Mouse (Mus musculus) liver, embryonic 16.5 days (tissue): Measurements from ENCODE around the gene Opalin. TPM values are rescaled to one million over a fixed set of nuclear protein-coding genes. Genes with fewer than 3 reads are reported as not detected.

ENCODE experiments used
- ATAC-seq: fragments of 200-750 bp; cut with Nextera tagmentation; 2 replicates; pipeline ENCODE4 v1.8.0; 2017; ENCODE audit warnings: low read depth, mild to moderate bottlenecking, moderate number of reproducible peaks, moderate library complexity
- H3K27ac ChIP-seq: fragments of 300-500 bp; sonication (generic); 2 replicates; pipeline ENCODE4 v1.5.1; 2014; ENCODE audit warnings: mild to moderate bottlenecking, low read length
- H3K27me3 ChIP-seq: fragments of 300-500 bp; sonication (generic); 2 replicates; pipeline ENCODE4 v1.6.1; 2014; ENCODE audit warnings: low read depth, low read length, mixed read lengths; ENCODE audit not compliant: control insufficient read depth, insufficient read depth
- H3K36me3 ChIP-seq: fragments of 300-500 bp; sonication (generic); 2 replicates; pipeline ENCODE4 v1.6.1; 2014; ENCODE audit warnings: mild to moderate bottlenecking; ENCODE audit not compliant: control insufficient read depth, insufficient read depth
- H3K4me1 ChIP-seq: fragments of 300-500 bp; sonication (generic); 2 replicates; pipeline ENCODE4 v1.6.1; 2014; ENCODE audit warnings: low read depth, low read length, mixed read lengths; ENCODE audit not compliant: control insufficient read depth
- H3K4me2 ChIP-seq: fragments of 300-500 bp; sonication (generic); 2 replicates; pipeline ENCODE4 v1.6.1; 2014; ENCODE audit warnings: low read depth, low read length, mixed read lengths
- H3K4me3 ChIP-seq: fragments of 300-500 bp; sonication (generic); 2 replicates; pipeline ENCODE4 v1.5.1; 2014; ENCODE audit warnings: low read depth, mild to moderate bottlenecking, low read length
- H3K9ac ChIP-seq: fragments of 300-500 bp; sonication (generic); 2 replicates; pipeline ENCODE4 v1.6.1; 2014; ENCODE audit warnings: low read depth, low read length
- H3K9me3 ChIP-seq: fragments of 300-500 bp; sonication (generic); replicated peaks from 2 replicates; pipeline ENCODE4 v1.6.1; 2016; ENCODE audit warnings: low read length; ENCODE audit not compliant: control insufficient read depth
- WGBS: fragments of 180-500 bp; shearing (Covaris S2); extraction: QIAGEN DNeasy Blood & Tissue Kit; methylation state at CpG from one replicate; pipeline ENCODE4 v1.1.7; 2014; ENCODE audit not compliant: insufficient replicate concordance; 5-methylcytosine and 5-hydroxymethylcytosine counted together
- polyA plus RNA-seq: library from polyadenylated mRNA; unstranded; fragments of >200 nt; fragmentation: Nextera tagmentation; extraction: Ambion mirVana; gene quantifications from 2 replicates; pipeline ENCODE4 v1.2.1, GENCODE M21; 2015

Gene Opalin
- polyA plus RNA-seq, 1 experiment from 2014 or later: not detected

DNA sequence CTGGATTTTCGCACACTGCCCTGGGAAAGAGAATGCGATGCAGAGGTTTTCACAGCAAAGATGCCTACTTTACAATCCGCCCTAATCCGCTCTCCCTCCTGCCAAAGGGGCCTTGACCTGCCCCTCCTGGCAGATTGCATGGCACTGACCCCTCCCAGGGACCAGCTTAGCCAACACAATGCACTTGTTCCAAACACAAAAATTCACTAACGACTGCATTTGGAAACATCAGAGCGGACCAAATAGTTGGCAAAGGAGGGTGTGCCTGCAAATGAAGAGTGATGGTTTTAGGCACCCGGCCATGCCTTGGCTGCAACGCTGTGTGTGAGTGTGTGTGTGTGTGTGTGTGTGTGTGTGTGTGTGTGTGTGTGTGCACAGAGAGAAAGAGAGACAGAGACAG is 32.6 kb upstream of the Opalin start:
- WGBS: 69% methylated on average over 8 of the region's 8 CpGs
- Histone ChIP-seq H3K9me3 (no peaks in the 10 kb centered on the region), H3K27me3 (no peaks in the 10 kb centered on the region), H3K4me1 (no peaks in the 10 kb centered on the region), H3K27ac (no peak overlapping the region), H3K4me2 (no peak overlapping the region), H3K36me3 (no peaks in the 10 kb centered on the region), H3K9ac (no peak overlapping the region), H3K4me3 (no peak overlapping the region)
- ATAC-seq: no peak

DNA sequence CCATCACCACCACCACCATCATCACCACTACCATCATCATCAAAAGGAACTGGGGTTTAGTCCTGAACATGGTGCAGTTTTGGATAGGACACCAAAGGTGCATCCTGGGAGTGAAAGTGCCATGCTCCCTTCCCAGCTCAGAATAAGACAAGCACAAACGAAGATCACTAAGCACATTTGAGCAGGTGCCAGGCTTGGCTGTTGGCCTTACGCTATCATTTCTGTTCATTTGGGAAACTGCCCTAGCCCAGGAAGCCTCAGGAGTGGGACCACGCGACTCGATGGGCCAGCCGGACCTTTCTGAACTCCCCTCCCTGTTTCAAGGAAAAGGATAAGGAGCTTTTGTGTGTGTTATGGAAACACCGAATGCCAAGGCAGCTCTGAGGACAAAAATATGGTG is 31.8 kb upstream of the Opalin start:
- Histone ChIP-seq H3K4me1 (no peaks in the 10 kb centered on the region), H3K9ac (no peak overlapping the region), H3K27ac (no peak overlapping the region), H3K27me3 (no peaks in the 10 kb centered on the region), H3K36me3 (no peaks in the 10 kb centered on the region), H3K4me3 (no peak overlapping the region), H3K9me3 (no peaks in the 10 kb centered on the region), H3K4me2 (no peak overlapping the region)
- 77% methylated on average over 7 of the region's 7 CpGs for WGBS
- no peak for ATAC-seq

DNA sequence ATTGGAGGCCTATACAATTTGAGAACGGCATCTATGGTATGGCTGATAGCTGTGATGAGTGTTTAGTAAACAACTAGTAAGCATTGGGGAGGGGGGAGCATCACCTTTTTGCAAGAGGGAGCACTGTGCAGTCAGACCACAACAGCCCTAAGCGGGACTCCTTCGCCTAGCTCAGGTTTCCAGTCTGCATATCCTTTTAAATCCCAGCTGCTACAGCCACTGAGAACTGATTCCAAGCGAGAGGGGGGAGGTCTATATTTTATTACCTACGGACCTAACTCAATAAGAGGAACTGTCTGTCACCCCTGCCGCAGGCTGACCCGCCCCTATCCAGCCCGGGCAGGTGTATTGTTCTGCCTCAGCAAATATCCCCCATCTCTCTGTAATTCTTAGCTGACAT is 30.6 kb upstream of the Opalin start:
- Histone ChIP-seq H3K4me3 (no peak overlapping the region), H3K27me3 (no peaks in the 10 kb centered on the region), H3K9ac (no peak overlapping the region), H3K27ac (no peak overlapping the region), H3K9me3 (no peaks in the 10 kb centered on the region), H3K36me3 (no peaks in the 10 kb centered on the region), H3K4me1 (no peaks in the 10 kb centered on the region), H3K4me2 (no peak overlapping the region)
- ATAC-seq: no peak
- 57% methylated on average over 8 of the region's 8 CpGs for WGBS

- 44% methylated on average over 8 of the region's 8 CpGs for WGBS
- H3K36me3 ChIP-seq: no peaks in the 10 kb centered on the region
- H3K27ac ChIP-seq: no peak overlapping the region
- H3K4me1 ChIP-seq: no peaks in the 10 kb centered on the region
- no peaks in the 10 kb centered on the region for H3K27me3 ChIP-seq
- no peak overlapping the region for H3K4me2 ChIP-seq
- H3K4me3 ChIP-seq: no peak overlapping the region
- no peak overlapping the region for H3K9ac ChIP-seq
- H3K9me3 ChIP-seq: no peaks in the 10 kb centered on the region
- no peak for ATAC-seq
Observed at GRCm38 (mm10) chr19:41104922-41105321, 28.0 kb upstream of the Opalin start.

DNA sequence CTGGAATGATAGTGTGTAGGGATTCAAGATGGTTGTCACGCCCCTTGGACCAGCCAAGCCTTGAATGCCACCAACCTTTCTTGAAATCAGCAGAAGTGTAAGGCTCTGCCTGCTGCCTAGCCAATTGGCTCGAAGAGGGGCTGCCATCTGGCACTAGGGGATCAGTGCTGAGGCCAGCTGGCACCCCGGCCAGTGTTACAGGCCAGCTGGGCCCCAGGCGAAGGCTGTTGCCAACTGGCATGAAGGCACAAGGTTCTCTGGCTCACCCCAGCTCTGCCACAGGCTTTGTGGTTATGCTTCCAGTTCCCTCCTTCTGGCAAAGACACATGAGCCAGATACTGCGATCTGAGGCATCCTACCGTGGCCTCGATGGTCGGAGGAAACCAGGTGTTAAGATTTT is 24.5 kb upstream of the Opalin start:
- Histone ChIP-seq H3K36me3 (no peaks in the 10 kb centered on the region), H3K27ac (no peak overlapping the region), H3K4me3 (no peak overlapping the region), H3K9me3 (no peaks in the 10 kb centered on the region), H3K4me2 (no peak overlapping the region), H3K9ac (no peak overlapping the region), H3K27me3 (no peaks in the 10 kb centered on the region), H3K4me1 (no peaks in the 10 kb centered on the region)
- ATAC-seq: no peak
- WGBS: 65% methylated on average over 8 of the region's 8 CpGs

- Histone ChIP-seq H3K27me3 (no peaks in the 10 kb centered on the region), H3K4me3 (no peak overlapping the region), H3K9me3 (no peaks in the 10 kb centered on the region), H3K4me1 (no peaks in the 10 kb centered on the region), H3K4me2 (no peak overlapping the region), H3K9ac (no peak overlapping the region), H3K36me3 (no peaks in the 10 kb centered on the region), H3K27ac (no peak overlapping the region)
- no peak for ATAC-seq
- 76% methylated on average over 7 of the region's 7 CpGs for WGBS
Observed at GRCm38 (mm10) chr19:41100863-41101262, 23.9 kb upstream of the Opalin start.

DNA sequence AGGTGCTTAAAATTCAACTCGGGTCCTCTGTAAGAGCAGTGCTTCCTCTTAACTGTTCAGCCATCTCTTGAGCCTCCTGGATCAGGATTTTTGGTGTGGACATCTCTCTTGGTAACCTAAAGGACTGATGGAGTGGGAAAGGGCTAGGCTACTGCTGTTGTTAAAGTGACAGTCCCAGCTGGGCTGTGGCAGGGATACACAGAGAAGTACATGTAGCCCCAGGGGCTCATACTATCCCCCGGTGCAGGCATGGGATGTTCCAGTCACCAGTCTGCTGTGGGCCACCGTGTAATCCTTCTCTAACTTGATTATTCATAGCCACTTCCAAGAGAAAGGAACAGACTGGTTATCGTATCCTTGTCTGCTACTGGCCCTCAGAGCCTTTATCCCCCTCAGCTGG is 20.1 kb upstream of the Opalin start:
- Histone ChIP-seq H3K27me3 (no peaks in the 10 kb centered on the region), H3K4me1 (no peaks in the 10 kb centered on the region), H3K4me3 (no peak overlapping the region), H3K9ac (no peak overlapping the region), H3K36me3 (no peaks in the 10 kb centered on the region), H3K4me2 (no peak overlapping the region), H3K9me3 (no peaks in the 10 kb centered on the region), H3K27ac (no peak overlapping the region)
- WGBS: 66% methylated on average over 4 of the region's 4 CpGs
- ATAC-seq: no peak

- no peak overlapping the region for H3K9ac ChIP-seq
- H3K9me3 ChIP-seq: no peaks in the 10 kb centered on the region
- ATAC-seq: no peak
- H3K27ac ChIP-seq: no peak overlapping the region
- peaks cover 6% of the 10 kb centered on the region; the same call in 1 of the 2 replicates for H3K27me3 ChIP-seq
- no peak overlapping the region for H3K4me3 ChIP-seq
- 15% methylated on average over 2 of the region's 2 CpGs for WGBS
- H3K4me2 ChIP-seq: no peak overlapping the region
- H3K36me3 ChIP-seq: no peaks in the 10 kb centered on the region
- H3K4me1 ChIP-seq: no peaks in the 10 kb centered on the region
Observed at GRCm38 (mm10) chr19:41091901-41092300, 15.0 kb upstream of the Opalin start.

DNA sequence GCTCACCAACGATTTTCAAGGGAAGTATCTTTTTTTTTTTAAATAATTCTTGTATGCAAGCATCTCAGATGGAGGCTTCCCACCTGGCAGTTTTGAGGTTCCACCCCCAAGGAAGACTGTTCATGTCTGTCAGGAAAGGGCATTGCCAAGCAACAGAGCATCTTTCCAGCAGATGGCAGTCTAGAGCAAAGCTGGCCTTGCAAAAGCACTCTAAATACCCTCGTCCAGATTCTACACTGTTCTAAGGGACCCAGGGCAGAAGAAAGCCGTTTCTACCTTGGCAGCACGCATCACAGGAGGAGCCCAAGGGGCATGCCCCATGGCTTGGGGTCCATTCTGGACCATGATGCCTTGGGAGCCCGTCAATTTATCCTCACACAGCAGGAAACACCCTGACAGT is 12.9 kb upstream of the Opalin start:
- Histone ChIP-seq H3K36me3 (no peaks in the 10 kb centered on the region), H3K9me3 (no peaks in the 10 kb centered on the region), H3K9ac (no peak overlapping the region), H3K27me3 (peaks cover 6% of the 10 kb centered on the region; the same call in 1 of the 2 replicates), H3K4me1 (no peaks in the 10 kb centered on the region), H3K4me3 (no peak overlapping the region), H3K27ac (no peak overlapping the region), H3K4me2 (no peak overlapping the region)
- no peak for ATAC-seq
- WGBS: 3% methylated on average over 5 of the region's 5 CpGs

DNA sequence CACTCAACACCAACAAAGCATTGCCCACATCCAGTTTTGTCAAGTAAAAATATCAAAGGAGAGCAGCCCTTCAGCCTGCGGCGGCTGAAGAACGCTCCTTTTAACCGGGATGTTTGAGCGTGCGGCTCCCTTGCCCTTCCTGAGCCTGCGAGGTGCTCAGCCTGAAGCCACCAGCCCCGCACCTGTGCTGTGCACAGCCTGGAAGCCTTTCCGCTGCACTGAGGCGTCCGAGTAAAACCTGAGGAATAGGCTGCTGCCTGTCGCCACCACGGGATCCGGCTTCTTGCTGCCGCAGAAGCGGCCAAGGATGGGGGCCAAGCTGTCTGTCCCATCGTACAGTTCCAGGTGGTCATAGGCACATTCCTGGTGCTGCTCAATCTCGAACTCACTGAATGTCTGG is 11.6 kb upstream of the Opalin start:
- no peak for ATAC-seq
- WGBS: 23% methylated on average over 18 of the region's 18 CpGs
- Histone ChIP-seq H3K4me3 (no peak overlapping the region), H3K9ac (no peak overlapping the region), H3K36me3 (no peaks in the 10 kb centered on the region), H3K4me2 (no peak overlapping the region), H3K27ac (no peak overlapping the region), H3K9me3 (no peaks in the 10 kb centered on the region), H3K4me1 (no peaks in the 10 kb centered on the region), H3K27me3 (peaks cover 6% of the 10 kb centered on the region; the same call in 1 of the 2 replicates)
